In the genomic region with DNA sequence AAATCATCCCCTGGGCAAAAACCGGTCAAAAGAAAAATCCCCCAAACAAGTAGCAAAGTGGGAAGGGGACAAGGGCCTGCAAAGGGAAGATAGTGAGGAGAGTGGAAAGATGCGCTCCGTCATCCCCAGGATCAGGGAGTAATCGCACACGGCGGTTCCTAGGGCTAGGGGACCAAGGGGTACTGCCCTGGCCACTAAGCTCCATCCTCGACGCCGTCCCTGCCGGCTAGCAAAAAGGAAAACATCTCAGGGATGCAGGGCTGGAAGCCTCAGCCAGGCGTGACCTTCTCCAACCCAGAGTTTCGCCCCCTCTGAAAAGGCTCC, we compare ENCODE assay signal across 8 mouse cellular contexts. TPM values are rescaled to one million over a fixed set of nuclear protein-coding genes. Genes with fewer than 3 reads are reported as not detected.
DNase-seq lines count a peak whose midpoint lies in the region; ATAC-seq and TF ChIP-seq lines count a peak whose summit lies in the region.

No protein-coding gene starts in this region.

- peak; percentile 68 for ATAC-seq in erythroblast, adult 5-6 weeks (replicated peaks; ENCODE audit: low FRiP score, poor library complexity, severe bottlenecking)
- no peak for ATAC-seq in neural tube, embryonic 12.5 days (ENCODE audit: low FRiP score, low read depth)

- H3K4me2 ChIP-seq in neural tube, embryonic 12.5 days (replicated peaks), result peak overlapping the region; percentile 71

- H3K36me3 ChIP-seq in heart, embryonic 10.5 days, result no peaks in the 10 kb centered on the region
- no peaks in the 10 kb centered on the region; the same call in 1 of the 2 replicates for H3K36me3 ChIP-seq in ES-Bruce4 (ENCODE audit: control insufficient read depth, insufficient read depth, low read length, poor library complexity, severe bottlenecking)
- no peaks in the 10 kb centered on the region for H3K36me3 ChIP-seq in limb, embryonic 10.5 days
- H3K36me3 ChIP-seq in neural tube, embryonic 12.5 days, result no peaks in the 10 kb centered on the region

- DNase-seq in heart, embryonic 10.5 days (ENCODE audit: low spot score), result peak; percentile 83
- DNase-seq in heart, postnatal 4 days, result no peak
- DNase-seq in limb, embryonic 10.5 days (ENCODE audit: low spot score), result no peak
- no peak for DNase-seq in frontal cortex, postnatal 25 days (ENCODE audit: low spot score in 2 of 2)
- no peak for DNase-seq in retina, embryonic 14.5 days (ENCODE audit: low spot score)

- H3K9ac ChIP-seq in ES-Bruce4 (ENCODE audit: low read depth, poor library complexity, severe bottlenecking), result peak overlapping the region; percentile 88
- H3K9ac ChIP-seq in neural tube, embryonic 12.5 days, result peak overlapping the region; percentile 92

- no peak for TF ChIP-seq POLR2A in ES-Bruce4 (IDR thresholded peaks at IDR 0.05; ENCODE audit: insufficient read depth, low read length)

- H3K27me3 ChIP-seq in heart, embryonic 10.5 days (ENCODE audit: insufficient read depth, poor library complexity, severe bottlenecking), result no peaks in the 10 kb centered on the region
- no peaks in the 10 kb centered on the region for H3K27me3 ChIP-seq in ES-Bruce4 (ENCODE audit: control insufficient read depth, insufficient read depth, low read length, poor library complexity, severe bottlenecking)
- no peaks in the 10 kb centered on the region for H3K27me3 ChIP-seq in limb, embryonic 10.5 days (ENCODE audit: low read depth, poor library complexity, severe bottlenecking)
- H3K27me3 ChIP-seq in neural tube, embryonic 12.5 days (replicated peaks), result no peaks in the 10 kb centered on the region

- peaks cover 18% of the 10 kb centered on the region for H3K4me1 ChIP-seq in heart, embryonic 10.5 days
- peaks cover 3% of the 10 kb centered on the region for H3K4me1 ChIP-seq in ES-Bruce4 (ENCODE audit: control insufficient read depth, insufficient read depth, low read length)
- peaks cover 29% of the 10 kb centered on the region for H3K4me1 ChIP-seq in limb, embryonic 10.5 days
- peaks cover 26% of the 10 kb centered on the region for H3K4me1 ChIP-seq in neural tube, embryonic 12.5 days

- TF ChIP-seq CTCF in ES-Bruce4 (IDR thresholded peaks at IDR 0.05; ENCODE audit: low read depth, low read length), result no peak

- no peak for TF ChIP-seq EP300 in ES-Bruce4 (IDR thresholded peaks at IDR 0.05; ENCODE audit: insufficient read depth, low read depth, low read length)

- peak overlapping the region; percentile 95 for H3K4me3 ChIP-seq in heart, embryonic 10.5 days
- peak overlapping the region; percentile 89 for H3K4me3 ChIP-seq in ES-Bruce4 (ENCODE audit: low read depth, low read length)
- H3K4me3 ChIP-seq in limb, embryonic 10.5 days, result peak overlapping the region; percentile 69
- H3K4me3 ChIP-seq in neural tube, embryonic 12.5 days, result peak overlapping the region; percentile 88

- H3K9me3 ChIP-seq in heart, embryonic 10.5 days, result no peaks in the 10 kb centered on the region
- H3K9me3 ChIP-seq in ES-Bruce4 (replicated peaks; ENCODE audit: control insufficient read depth, insufficient read depth, low read length, poor library complexity, severe bottlenecking), result no peaks in the 10 kb centered on the region
- H3K9me3 ChIP-seq in limb, embryonic 10.5 days (replicated peaks), result no peaks in the 10 kb centered on the region
- H3K9me3 ChIP-seq in neural tube, embryonic 12.5 days, result no peaks in the 10 kb centered on the region

- WGBS in heart, embryonic 10.5 days, result 0% methylated on average over 12 of the region's 12 CpGs
- 0% methylated on average over 12 of the region's 12 CpGs for WGBS in limb, embryonic 10.5 days
- 0% methylated on average over 12 of the region's 12 CpGs for WGBS in neural tube, embryonic 12.5 days

- peak overlapping the region; percentile 98 for H3K27ac ChIP-seq in heart, embryonic 10.5 days
- H3K27ac ChIP-seq in ES-Bruce4 (ENCODE audit: insufficient read depth, low read length), result no peak overlapping the region
- peak overlapping the region; percentile 97 for H3K27ac ChIP-seq in limb, embryonic 10.5 days
- H3K27ac ChIP-seq in neural tube, embryonic 12.5 days, result peak overlapping the region; percentile 87

RNA-seq across cellular contexts. Expression of a gene that starts 0.8 kb away (rescaled TPM):
- 14.5 and 15.2 TPM in 2 replicates for polyA plus RNA-seq in heart, embryonic 10.5 days (2016; fragmentation: Nextera tagmentation; extraction: Ambion mirVana)
- total RNA-seq in heart, postnatal 4 days (2021), result 10 to 100 TPM; 22.3 to 23.0 TPM
- polyA plus RNA-seq in ES-Bruce4 (2011; ENCODE audit: insufficient read depth, insufficient read length, low read depth, missing spikeins), result 60.7 and 71.3 TPM in 2 replicates
- 24.5 and 25.9 TPM in 2 replicates for total RNA-seq in erythroblast, adult 5-6 weeks (2015; ENCODE audit: low replicate concordance)
- total RNA-seq in erythroblast, adult 5-6 weeks (2017; ENCODE audit: low replicate concordance), result 7.8 and 8.1 TPM in 2 replicates
- polyA plus RNA-seq in limb, embryonic 10.5 days (2016; fragmentation: Nextera tagmentation; extraction: Ambion mirVana), result 16.0 and 19.9 TPM in 2 replicates
- 23.2 and 24.0 TPM in 2 replicates for polyA plus RNA-seq in neural tube, embryonic 12.5 days (2016; fragmentation: Nextera tagmentation; extraction: Ambion mirVana)
